Mouse (Mus musculus) testis, adult 2 months (tissue): ENCODE measurements around the gene Ctla4. TPM values are rescaled to one million over a fixed set of nuclear protein-coding genes. Genes with fewer than 3 reads are reported as not detected.

Experiments used
- H3K27ac ChIP-seq: fragments of 200-500 bp; 2 replicates; pipeline ENCODE4 v1.5.1; 2012; ENCODE audit warnings: low read depth, low read length; ENCODE audit not compliant: control insufficient read depth, insufficient read depth
- H3K27me3 ChIP-seq: fragments of 200-500 bp; 2 replicates; pipeline ENCODE4 v1.6.1; 2012; ENCODE audit warnings: mild to moderate bottlenecking, low read length, moderate library complexity; ENCODE audit not compliant: control insufficient read depth, insufficient read depth
- H3K36me3 ChIP-seq: fragments of 200-500 bp; 2 replicates; pipeline ENCODE4 v1.6.1; 2012; ENCODE audit warnings: mild to moderate bottlenecking, low read length; ENCODE audit not compliant: control insufficient read depth, insufficient read depth
- H3K4me1 ChIP-seq: fragments of 200-500 bp; 2 replicates; pipeline ENCODE4 v1.6.1; 2012; ENCODE audit warnings: low read length; ENCODE audit not compliant: control insufficient read depth, insufficient read depth
- H3K4me3 ChIP-seq: fragments of 200-500 bp; 2 replicates; pipeline ENCODE4 v1.5.1; 2012; ENCODE audit warnings: low read depth, mild to moderate bottlenecking, low read length, moderate library complexity, mixed read lengths; ENCODE audit not compliant: control insufficient read depth
- CTCF ChIP-seq: fragments of 200-500 bp; IDR thresholded peaks from 2 replicates; pipeline ENCODE4 v1.5.1; 2012; ENCODE audit warnings: low read depth, mild to moderate bottlenecking, inconsistent platforms, low read length, moderate library complexity; ENCODE audit not compliant: control insufficient read depth, insufficient read depth, insufficient replicate concordance
- POLR2A ChIP-seq: fragments of 200-500 bp; IDR thresholded peaks from 2 replicates; pipeline ENCODE4 v1.6.1; 2012; ENCODE audit warnings: low read depth, mild to moderate bottlenecking, inconsistent platforms, low read length, moderate library complexity; ENCODE audit not compliant: control insufficient read depth
- polyA plus RNA-seq: library from polyadenylated mRNA; depleted of rRNA; stranded (reverse); fragments of >200 nt; gene quantifications from 2 replicates; pipeline ENCODE4 v1.2.3, GENCODE M21; 2012

The Ctla4 gene
- polyA plus RNA-seq, 1 experiment, result not detected

DNA sequence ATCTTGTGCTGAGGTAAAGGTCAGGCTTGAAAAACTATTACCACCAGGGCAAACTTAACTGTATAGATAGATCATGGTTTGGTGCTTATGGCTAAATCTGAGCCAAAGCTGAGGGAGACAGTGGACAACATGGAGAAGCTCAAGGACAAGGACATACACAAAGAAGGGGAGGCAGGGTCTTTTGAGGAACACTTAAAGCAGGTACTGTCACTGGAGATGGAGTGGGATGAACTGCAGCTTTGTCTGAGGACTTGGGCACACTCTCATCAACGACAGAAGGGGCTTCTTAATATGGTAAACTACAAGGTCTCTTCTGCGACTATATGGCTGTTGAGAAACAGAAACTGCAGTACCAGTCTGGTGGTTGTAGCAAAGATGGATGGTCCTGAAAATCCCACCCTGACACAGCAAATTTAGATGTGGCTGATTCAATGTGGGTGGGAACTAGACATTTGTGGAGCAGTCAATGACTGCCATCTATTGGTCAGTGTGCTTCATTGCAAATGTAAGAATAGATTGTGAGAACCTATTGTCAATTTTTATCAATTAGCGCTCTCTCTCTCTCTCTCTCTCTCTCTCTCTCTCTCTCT lies 26.3 kb upstream of the Ctla4 start:
- Histone ChIP-seq H3K4me3 (no peak overlapping the region), H3K27ac (no peak overlapping the region), H3K27me3 (no peaks in the 10 kb centered on the region), H3K36me3 (no peaks in the 10 kb centered on the region), H3K4me1 (no peaks in the 10 kb centered on the region; the same call in none of the 2 replicates)
- TF ChIP-seq CTCF (no peak), POLR2A (no peak)

GRCm38 (mm10) chr1:60860955-60861354 lies 25.8 kb upstream of the Ctla4 start:
- Histone ChIP-seq H3K4me1 (no peaks in the 10 kb centered on the region; the same call in none of the 2 replicates), H3K27me3 (no peaks in the 10 kb centered on the region), H3K36me3 (no peaks in the 10 kb centered on the region), H3K4me3 (no peak overlapping the region), H3K27ac (no peak overlapping the region)
- TF ChIP-seq POLR2A (no peak), CTCF (no peak)

- TF ChIP-seq CTCF (no peak), POLR2A (no peak)
- H3K4me1 ChIP-seq, result no peaks in the 10 kb centered on the region; the same call in none of the 2 replicates
- H3K36me3 ChIP-seq, result no peaks in the 10 kb centered on the region
- no peaks in the 10 kb centered on the region for H3K27me3 ChIP-seq
- H3K27ac ChIP-seq, result no peak overlapping the region
- no peak overlapping the region for H3K4me3 ChIP-seq
Observed at GRCm38 (mm10) chr1:60861431-60861830, 25.4 kb upstream of the Ctla4 start.

- Histone ChIP-seq H3K4me1 (no peaks in the 10 kb centered on the region; the same call in 1 of the 2 replicates), H3K36me3 (no peaks in the 10 kb centered on the region), H3K27me3 (no peaks in the 10 kb centered on the region), H3K4me3 (no peak overlapping the region), H3K27ac (no peak overlapping the region; the same call in 1 of the 2 replicates)
- no peak for TF ChIP-seq CTCF
Observed at GRCm38 (mm10) chr1:60862510-60862909, 24.3 kb upstream of the Ctla4 start.

DNA sequence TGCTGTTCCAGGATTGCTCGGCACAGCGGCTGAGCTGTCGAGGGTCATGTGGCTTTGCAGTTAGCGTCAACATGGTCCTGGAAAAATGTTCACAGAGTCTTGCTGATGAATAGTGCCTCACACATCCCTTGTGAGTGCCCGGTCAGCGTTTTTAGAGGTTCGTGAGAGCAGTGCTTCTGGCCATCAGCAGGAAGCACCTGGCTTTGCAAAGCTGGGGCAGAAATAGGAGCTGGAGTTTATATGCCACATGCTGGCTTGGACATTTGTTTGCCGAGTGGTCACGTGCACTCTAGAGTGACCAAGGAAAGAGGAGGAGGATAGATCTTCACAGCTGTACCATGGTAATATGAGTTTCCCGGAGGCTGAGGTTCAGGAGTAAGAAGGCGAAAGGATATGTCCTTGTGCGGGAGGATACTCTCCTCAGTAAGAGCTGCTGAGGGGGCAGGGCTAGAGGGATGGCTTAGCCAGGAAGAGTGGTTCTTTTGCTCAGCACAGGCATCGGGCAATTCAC lies 23.8 kb upstream of the Ctla4 start:
- Histone ChIP-seq H3K36me3 (no peaks in the 10 kb centered on the region), H3K27me3 (no peaks in the 10 kb centered on the region), H3K4me3 (no peak overlapping the region), H3K4me1 (no peaks in the 10 kb centered on the region), H3K27ac (peak overlapping the region; percentile 10; the same call in 1 of the 2 replicates)
- TF ChIP-seq POLR2A (no peak), CTCF (no peak)

DNA sequence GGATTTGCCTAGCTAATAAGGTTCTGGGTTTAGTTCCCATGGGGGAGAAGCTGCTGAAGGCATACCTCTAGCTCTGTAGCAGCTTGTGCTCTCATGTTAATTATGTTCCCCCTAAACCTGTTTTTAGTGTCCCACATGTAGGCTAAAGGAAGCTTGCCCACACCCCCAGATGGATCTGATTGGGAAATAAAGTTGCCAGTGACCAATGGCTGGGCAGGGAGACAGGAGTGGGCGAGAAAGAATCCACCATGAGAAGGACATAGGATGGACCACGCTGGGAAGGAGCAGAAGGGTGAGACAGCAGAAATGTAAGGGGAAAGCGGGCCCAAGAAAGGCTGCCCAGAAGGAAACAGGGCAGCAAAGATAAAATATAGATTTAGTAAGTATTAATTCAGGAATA lies 23.1 kb upstream of the Ctla4 start:
- no peak overlapping the region for H3K4me3 ChIP-seq
- TF ChIP-seq CTCF (no peak), POLR2A (no peak)
- no peaks in the 10 kb centered on the region for H3K36me3 ChIP-seq

GRCm38 (mm10) chr1:60865167-60865566 lies 21.6 kb upstream of the Ctla4 start:
- no peaks in the 10 kb centered on the region for H3K4me1 ChIP-seq
- H3K27ac ChIP-seq, result no peak overlapping the region
- no peak for TF ChIP-seq CTCF
- no peak for TF ChIP-seq POLR2A
- no peaks in the 10 kb centered on the region for H3K36me3 ChIP-seq
- no peak overlapping the region for H3K4me3 ChIP-seq
- no peaks in the 10 kb centered on the region for H3K27me3 ChIP-seq

More for the DNA sequence above, 23.1 kb upstream of the Ctla4 start:
- Histone ChIP-seq H3K27me3 (no peaks in the 10 kb centered on the region), H3K4me1 (no peaks in the 10 kb centered on the region), H3K27ac (no peak overlapping the region)

GRCm38 (mm10) chr1:60866043-60866442 lies 20.8 kb upstream of the Ctla4 start:
- Histone ChIP-seq H3K27ac (no peak overlapping the region), H3K4me3 (no peak overlapping the region), H3K36me3 (no peaks in the 10 kb centered on the region), H3K4me1 (no peaks in the 10 kb centered on the region), H3K27me3 (no peaks in the 10 kb centered on the region)
- TF ChIP-seq POLR2A (no peak), CTCF (no peak)
